Mouse (Mus musculus): ENCODE measurements at regions not wholly inside any gene's neighbourhood (a gene's known extent, or its start where the extent isn't known, plus 50 kb on each side); places are given as distances from the start of the nearest gene placed in this dataset.

DNA sequence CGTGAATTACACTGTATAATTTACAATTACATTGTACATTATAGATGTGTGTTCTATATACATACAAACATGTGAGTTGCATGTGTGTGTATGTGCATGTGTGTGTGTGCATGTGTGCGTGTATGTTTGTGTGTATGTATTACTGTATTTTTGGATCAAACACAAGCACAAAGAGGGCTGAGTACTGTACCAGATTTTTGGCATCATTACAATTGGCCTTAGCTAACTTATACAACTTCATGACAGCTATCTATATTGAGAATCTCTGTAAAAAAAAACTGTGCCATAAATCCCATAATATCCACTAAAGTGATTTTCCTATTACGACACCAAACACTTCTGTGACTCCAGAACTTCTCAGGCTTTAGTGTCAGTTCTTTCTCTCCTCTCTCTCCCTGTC lies 444.9 kb downstream of the Hdgfl1 start:
- no peak for TF ChIP-seq CTCF (IDR thresholded peaks at IDR 0.05; ENCODE audit: low read depth, low read length)
- TF ChIP-seq POLR2A (IDR thresholded peaks at IDR 0.05; ENCODE audit: borderline replicate concordance, low read depth, low read length): no peak

Data from bone marrow macrophage, adult 2 months (primary cell).